Mouse (Mus musculus) lung, postnatal 10 days (tissue): ENCODE data around the gene Pts.

Experiments used
- DNase-seq: peaks from one replicate; pipeline ENCODE4 v3.0.0; 2021

Pts gene

DNA sequence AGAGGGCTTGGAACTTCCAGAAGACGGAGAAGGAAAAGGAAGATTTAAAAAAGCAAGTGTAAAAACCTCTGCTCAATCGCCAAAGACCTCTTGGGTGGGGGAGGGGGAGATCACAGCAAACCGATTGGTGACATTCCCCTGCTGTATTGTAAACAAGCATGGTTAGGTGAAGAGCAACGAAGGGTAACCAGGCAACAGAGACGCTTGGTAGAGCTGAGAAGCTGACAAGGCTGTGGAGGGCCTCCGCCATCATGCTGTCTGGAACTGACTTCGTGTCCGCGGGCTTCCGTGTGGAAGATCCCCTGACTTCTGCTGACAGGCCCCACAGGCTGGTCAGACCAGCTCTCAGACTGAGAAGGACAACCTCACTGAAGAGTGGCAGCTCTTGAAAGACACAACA lies 43.0 kb downstream of the Pts start:
- DNase-seq, result no peak

DNA sequence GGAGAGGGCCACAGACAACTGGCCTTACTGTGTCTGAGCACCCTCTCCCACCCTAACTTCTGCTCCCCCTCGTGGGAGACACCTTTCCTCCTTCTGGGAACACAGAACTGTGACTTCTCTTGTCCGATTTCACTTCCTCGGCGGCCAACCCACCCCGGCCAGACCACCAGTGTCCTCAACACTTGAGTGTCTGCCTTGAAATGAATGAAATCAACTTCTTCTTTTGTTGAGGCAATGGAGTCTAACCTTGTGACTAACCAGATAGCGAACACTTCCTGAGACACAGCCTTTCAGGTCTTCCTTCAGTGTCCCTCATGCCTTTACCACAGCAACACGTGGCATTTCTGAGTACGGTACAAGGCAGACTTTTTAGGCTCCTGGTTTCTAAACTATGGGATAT lies 45.8 kb downstream of the Pts start:
- no peak for DNase-seq

DNA sequence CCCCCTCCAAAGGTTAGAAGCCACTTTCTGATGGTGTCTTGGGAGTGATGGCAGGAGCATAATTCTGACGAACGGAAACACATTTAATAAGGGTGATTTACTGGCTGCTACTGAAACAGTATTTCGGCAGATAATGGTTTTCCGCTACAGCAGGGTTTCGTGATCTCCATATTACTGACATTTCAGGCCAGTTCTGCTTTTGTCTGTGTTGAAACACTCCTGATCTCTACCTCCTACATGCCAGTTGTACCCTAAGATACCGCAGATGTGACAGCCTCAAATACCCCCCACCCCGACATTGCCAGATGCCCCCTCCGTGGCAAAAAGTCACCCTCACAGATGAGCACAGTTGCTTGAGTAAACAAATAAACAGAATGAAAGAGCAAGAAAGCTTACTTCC lies 49.0 kb downstream of the Pts start:
- no peak for DNase-seq

DNA sequence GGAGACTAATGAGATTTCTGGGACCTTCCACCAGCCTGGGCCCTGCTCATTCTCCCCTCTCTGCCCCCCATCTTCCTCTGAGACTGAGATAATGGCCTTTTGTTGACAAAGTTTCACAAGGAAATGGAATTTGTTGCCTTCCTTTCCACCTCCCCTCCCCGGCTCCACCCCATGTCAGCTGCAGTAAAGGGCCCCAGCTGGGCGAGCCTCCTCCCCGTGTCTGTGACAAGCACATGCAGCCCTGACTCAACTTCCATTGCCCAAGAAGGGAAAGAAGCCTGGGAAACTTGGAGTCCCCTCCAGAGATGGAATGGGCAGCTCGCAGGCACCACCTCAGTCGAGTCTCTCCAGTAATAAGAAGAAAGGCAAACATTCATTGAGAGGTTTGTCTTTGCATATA lies 49.7 kb downstream of the Pts start:
- DNase-seq, result peak; percentile 81

DNA sequence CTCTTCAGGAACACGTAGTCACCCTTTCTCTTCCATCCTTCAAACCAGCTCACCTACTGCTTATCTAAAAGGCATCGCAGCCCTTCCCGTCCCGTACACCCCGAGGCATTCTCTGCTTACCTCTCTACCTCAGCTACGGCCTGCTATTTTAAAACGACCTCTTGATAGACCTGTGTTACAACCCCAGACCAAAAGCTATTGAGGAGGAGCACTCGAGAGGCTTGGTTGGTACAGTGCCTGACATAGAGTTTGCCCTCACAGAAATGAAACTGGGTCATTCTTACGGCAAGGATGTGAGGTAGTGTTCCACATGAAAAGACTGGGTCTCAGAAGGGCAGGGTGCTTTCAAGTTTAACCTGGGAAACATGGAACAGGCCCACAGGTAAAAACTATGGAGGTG lies 51.3 kb downstream of the Pts start:
- no peak for DNase-seq

DNA sequence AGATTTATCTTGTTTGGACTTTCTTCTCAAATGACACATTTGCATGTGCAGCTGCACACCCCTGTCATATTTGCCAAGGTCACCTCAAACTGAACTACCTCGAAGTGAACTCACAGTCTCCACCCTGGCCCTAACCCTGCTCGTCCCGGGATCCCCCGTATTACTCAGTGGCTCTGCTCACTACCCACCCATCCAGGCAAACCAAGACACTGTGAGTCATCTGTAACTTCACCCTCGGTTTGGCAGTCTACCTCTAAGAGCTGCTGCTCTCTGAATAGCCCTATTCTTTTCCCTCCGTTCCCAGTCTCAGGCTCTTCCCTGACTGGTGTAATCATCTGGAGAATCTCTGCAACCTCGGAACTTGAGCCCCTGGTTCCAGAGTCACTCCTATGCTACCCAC lies 51.9 kb downstream of the Pts start:
- no peak for DNase-seq

DNA sequence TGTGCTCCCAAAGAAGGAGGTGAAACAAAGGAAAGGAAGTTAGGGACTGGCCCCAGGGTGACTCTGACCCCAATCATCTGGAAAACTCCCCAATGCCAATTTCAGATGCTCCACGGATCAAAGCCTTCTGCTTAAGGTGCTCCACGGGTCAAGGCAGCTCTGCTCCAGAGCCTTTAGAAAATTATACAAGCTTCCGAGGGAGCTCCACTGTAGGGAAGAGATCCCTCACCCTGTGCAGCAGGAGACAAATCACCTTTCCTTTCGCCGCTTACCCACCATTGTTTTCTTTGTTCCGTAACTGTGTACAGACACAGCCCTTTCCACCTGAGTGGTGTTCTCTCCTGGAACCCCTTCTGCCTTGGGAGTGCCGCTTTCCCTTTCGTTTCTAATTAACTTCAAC lies 52.8 kb downstream of the Pts start:
- DNase-seq, result no peak

DNA sequence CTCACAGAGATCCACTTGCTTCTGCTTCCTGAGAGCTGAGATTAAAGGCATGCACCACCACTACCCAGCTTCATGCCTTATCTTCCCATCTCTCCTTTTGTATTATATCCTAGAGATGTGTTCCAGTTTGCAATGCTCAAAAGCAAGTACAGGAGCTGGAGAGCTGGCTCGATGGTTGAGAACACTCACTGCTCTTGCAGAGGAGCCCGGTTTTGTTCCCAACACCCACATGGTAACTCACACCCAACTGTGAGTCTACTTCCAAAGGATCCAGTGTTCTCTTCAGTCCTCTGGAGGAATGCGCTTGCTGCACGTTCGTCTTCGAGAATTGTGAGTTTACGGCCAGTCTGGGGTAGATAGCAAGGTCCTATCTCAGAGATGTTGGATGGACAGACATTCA lies 53.2 kb downstream of the Pts start:
- DNase-seq, result no peak
